Mouse (Mus musculus): Measurements from ENCODE around the gene Clec2l. TPM values are rescaled to one million over a fixed set of nuclear protein-coding genes. Genes with fewer than 3 reads are reported as not detected.
A peak's percentile ranks its signal among the peaks of the same experiment; 100 is the strongest.

Clec2l gene
- total RNA-seq (2021) = 1 to 10 TPM; 1.5 to 1.7 TPM

DNA sequence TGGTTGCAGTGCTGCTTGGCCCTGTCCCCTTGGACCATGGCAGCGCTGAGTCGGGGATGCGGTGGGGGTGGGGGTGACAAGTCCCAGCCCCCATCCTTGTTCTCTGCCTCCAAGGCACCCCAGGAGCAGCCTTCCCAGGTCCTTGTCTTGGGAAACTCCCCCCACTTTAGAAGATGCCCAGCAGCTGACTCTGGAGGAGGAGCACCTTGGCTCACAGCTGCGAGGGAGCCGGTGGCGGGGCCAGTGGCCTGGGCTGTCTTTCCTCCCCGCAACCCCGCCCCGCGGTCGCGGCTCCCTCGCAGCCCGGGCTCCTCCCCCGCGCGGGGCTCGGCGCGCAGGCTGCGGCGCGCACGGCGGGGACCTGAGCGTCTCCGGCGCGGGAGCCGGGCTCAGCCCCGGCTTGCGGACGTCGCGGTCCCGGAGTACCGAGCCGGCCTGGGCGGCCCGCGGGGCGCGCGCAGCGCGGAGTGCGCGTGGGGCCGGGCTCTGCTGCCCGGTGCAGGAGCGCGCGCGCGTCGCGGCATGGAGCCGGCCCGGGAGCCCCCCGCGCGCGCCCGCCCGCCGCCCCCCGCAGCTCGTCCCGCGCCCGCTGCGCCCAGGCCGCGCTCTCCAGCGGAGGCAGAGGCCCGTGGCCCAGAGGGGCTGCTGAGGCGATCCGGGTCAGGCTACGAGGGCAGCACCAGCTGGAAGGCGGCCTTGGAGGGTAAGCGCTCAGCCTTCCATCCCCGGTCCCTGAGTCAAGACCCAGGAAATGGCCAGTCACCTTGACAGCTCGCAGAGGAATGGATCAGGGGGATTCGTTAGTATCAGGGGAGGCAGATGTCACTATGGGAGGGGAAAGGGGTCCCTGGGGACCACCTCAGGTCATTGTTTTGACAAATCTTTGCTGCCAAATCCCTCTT, at the start of gene Clec2l:
Clec2l (plus strand) TSS at position 356 of the 902 bp plus-strand sequence.
- intact Hi-C loops (cut with DNase I) = no loop called here

DNA sequence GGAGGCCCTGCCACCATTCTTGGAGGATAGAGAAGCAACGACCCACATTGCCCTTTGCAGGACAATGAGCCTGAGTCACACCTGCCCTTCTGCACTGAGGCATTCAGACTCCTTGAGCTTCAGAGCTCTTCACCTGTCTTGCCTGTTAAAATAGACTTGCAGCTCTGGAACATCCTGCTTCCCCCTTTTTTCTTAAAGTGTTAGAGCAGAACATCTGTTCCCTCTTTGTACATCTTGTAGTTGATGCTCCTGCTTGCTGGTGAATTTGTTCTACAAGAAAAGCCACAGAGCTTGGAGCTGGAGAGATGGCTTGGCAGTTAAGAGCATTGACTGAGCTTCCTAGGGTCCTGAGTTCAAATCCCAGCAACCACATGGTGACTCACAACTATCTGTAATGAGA, 40.5 kb upstream of the Clec2l start:
- intact Hi-C loops (cut with DNase I) = no loop called here

More for the DNA sequence above, at the start of gene Clec2l:
- DNase-seq = no peak

DNA sequence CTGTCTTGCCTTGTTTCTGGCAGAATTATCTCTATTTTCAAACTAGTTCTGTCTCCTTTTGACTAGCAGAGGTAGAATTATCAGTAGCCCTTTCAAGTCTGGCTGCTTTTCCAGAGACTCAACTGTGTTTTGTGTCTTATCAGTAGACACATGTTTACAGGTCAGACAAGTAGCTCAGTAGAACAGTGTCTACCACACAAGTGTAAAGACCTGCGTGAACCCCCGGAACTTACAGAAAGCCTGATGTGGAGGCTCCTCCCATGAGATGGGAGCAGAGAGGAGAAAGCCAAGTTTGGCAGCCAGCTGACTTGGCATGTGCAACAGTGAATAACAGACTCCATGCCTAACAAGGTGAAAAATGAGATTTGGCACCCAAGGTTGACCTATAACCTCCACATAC, 39.4 kb upstream of the Clec2l start:
- intact Hi-C loops (cut with DNase I) = no loop called here
- DNase-seq = no peak

More for the DNA sequence above, 40.5 kb upstream of the Clec2l start:
- DNase-seq = no peak

DNA sequence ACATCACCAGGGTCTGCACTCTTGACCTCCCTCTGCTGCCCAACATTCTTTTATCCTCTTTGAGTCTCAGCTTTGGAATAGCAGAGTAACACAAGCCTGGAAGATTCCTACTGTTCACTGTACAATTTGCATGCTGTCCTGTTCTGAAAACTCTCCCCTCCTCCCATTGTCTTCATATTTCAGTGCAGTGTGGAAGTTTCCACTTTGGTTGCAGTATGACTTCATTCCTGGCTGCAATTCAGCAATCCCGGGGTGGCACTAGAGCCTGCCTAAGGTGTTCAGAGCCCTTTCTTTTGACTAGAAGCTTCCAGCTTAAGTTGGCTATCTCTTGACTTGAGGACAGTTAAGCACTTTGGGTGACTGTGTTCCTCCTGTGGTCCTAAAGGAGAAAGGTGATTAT, 38.4 kb upstream of the Clec2l start:
- no peak for DNase-seq
- intact Hi-C loops (cut with DNase I) = no loop called here

DNA sequence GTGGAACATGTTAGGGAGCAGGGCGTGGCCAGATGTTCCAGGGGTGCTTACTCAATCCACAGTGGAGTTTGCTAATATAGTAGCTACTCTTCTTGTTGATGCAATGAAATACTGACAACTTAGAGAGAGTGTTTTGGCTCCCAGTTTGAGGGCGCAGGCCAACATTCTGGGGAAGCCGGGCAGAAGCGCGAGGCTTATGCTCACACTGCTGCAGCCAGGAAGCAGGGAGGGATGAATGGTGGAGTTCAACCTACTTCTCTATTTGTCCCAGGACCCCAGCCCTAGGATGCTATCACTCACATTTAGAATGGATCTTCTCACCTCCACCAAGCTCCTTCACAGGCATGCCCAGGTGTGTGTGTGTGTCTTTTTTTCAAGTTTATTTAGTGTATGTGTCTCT, 36.8 kb upstream of the Clec2l start:
- intact Hi-C loops (cut with DNase I) = no loop called here
- DNase-seq = no peak

DNA sequence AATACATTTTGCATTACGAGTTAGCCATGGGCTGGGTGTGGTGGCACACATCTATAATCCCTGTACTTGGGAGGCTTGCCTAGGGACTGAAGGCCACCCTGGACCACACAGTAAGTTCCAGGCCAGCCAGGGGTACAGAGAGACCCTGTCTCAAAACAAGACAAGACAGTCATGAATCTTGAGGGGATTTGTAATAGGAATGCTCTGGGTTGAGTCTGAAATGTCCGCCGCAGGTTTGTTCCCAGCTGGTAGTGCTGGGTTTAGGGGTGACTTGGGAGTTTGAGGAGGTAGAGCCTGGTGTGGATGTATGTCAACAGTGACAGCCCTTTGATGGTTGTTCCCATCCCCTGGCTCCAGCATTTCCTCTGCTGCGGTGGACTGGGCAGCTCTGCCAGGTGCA, 35.8 kb upstream of the Clec2l start:
- intact Hi-C loops (cut with DNase I) = no loop called here
- no peak for DNase-seq

DNA sequence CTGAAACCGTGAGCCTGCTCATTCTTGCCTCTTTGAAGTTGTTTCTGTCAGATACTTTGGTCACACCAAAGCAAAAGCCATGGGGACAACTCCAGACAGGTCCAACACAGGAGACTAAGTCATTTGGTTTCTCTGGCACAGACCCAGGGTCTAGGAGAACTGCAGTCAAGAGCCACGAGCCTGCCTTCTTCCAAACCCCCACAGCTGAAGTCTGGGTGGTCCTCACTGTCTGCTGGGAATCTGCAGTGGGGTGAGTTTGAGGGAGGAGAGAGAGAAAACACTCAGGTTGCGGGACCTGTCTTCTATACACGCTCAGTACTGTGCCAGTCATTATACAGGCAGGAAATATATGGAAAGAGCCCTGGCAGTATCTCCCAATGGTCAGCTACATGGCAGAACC, 35.4 kb upstream of the Clec2l start:
- no peak for DNase-seq
- intact Hi-C loops (cut with DNase I) = no loop called here

DNA sequence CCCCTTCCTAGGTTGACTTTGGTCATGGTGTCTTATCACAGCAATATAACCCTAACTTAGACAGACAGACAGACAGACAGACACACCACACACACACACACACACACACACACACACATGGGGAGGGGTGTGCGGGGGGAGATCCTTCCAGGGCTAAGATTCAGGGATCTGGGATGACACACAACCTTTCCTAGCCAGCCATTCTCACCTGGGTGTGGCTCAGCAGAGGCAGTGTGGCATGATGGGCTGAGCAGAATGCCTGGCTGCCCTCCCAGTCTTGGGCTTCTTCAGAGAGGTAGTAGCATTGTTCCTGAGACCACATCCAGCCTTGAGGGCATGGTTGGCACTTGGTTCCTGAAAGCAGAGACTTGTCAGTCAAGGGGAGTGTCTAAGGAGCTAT, 33.3 kb upstream of the Clec2l start:
- intact Hi-C loops (cut with DNase I) = no loop called here
- no peak for DNase-seq

DNA sequence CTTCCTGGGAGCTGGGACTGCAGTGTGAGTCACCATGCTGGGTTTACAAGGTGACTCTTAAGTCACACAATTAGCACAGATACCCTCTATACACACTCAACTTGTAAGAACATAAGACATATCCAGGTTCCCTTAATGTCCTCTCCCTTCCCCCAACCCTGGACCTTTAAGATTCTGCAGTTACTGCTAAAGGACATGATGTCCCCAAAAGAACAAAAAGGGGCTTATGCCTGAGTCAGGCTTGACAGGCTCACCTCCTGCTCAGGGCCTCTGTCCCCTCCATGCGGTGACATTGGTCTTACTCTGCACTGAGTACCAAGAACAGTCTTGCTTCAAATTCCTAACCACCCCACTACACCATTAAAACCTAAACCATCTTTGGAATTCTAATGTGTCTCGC, 30.0 kb upstream of the Clec2l start:
- intact Hi-C loops (cut with DNase I) = no loop called here
- DNase-seq = no peak

DNA sequence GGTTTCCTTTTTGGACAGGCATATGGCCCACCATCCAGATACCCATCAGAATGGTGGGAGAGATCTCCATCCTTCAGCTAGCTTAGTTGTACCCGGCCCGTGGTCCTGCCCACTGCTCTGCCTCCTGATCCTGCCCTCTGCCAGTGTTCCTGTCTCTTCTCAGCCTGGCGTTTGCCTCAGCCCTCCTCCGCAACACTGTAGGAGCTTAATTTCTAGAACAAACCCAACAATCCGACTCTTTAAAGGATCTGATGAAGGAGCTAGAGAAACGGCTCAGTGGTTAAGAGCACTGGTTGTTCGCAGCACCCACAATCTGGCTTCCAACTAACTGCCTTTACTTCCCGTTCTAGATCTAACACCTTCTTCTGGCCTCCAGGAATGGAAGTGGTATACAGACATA, 28.4 kb upstream of the Clec2l start:
- no peak for DNase-seq
- intact Hi-C loops (cut with DNase I) = no loop called here

DNA sequence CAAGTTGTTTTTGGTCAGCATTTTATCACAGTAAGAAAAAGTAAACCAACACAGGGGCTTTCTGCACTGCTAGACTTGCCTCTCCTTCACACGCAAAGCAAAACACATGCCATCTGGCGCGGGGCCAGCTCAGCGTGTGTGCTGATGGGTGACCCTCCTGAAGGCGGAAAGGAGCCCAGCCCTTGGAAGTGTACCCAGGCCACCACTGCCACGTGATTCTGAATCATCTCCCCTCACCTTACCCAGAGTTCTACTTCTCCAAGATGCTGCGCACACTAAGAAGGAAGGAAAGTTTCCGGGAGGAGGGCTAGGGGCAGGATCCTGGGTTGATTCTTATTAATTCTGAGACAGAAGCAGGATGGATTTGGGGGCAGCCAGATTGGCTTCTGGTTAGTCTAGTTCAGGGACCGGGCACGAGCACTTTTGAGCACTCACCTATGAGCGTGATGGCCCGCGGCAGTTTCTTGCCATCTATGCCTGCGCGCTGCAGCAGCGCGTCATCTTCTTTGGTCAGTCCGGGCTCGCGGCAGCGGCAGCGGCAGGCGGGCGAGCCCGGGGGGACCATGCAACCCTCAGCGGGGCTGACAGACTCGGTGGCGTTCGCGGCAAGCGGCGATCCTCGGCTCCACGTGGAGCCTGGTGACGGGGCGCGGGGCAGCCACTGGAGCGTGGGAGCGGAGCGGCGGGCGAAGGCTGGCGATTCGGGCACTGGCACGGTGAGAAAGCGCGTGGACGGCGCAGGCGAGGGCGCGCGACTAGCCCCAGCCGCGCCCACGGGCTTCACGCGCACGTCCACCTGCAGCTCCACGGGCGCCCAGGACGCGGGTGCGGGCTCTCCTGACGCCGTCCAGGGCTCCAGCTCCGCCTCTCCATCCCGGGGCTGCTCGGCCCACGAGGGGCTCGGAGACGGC, 26.7 kb upstream of the Clec2l start:
- intact Hi-C loops (cut with DNase I) = no loop called here
- peak; percentile 48 to 60 for DNase-seq

DNA sequence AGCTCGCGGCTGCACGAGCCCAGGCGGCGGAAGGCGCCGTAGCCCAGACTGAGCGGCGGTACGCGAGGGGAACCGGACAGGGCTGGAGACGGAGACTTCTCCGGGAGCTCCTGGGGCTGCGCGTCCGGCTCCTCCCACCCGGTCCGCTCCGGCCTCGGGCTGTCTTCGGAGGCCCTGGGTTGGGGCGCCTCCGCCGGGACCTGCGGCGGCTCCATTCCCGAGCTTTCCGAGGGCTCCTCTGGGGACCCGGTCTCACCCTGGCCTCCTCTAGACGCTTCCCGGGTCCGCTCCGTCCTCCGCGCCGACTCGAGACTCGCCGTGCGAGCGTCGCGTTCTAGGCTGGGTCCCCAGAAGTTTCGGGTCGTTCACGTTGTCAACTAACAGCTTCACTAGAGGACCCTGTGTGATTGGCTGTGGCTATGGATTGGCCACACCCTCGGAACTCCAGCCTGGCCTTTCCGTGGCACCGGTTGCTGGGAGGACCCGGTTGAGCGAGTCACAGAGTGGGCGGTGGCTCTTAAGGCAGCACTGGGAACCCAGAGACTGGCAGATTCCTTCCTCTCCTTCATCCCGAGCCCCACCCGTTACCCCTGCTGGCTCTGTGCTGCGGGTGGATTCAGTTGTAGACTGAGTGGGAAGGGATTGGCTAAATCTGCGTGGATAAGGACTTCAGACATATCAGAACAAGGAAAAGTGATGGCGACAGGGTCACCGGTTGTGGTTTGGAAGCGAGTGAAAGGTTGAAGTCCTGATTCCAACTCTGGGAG, 25.8 kb upstream of the Clec2l start, which contains the start of gene Klrg2:
Klrg2 (minus strand) TSS at position 391 of the 767 bp plus-strand sequence.
- peak; percentile 61 to 74 for DNase-seq
- intact Hi-C loops (cut with DNase I) = no loop called here

DNA sequence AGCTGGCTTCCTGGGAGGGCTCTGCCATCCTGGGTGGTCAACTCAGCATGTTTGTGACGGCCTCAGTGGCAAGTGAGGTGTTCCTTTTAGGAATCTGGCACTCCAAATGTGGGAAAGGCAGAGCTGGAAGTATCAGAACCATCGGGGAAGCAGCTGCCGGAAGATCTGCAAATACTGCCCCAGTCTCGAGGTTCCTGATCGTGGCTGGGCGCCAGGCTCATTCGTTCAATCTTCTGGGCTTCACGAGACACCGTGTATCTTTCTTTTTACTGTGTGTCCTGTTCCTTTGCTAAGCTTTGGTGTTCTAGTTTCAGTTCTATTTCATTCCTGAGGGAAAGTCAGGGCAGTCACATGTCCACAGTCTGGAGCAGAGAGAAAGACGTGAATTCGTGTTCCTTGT, 22.5 kb upstream of the Clec2l start:
- no peak for DNase-seq
- intact Hi-C loops (cut with DNase I) = no loop called here

DNA sequence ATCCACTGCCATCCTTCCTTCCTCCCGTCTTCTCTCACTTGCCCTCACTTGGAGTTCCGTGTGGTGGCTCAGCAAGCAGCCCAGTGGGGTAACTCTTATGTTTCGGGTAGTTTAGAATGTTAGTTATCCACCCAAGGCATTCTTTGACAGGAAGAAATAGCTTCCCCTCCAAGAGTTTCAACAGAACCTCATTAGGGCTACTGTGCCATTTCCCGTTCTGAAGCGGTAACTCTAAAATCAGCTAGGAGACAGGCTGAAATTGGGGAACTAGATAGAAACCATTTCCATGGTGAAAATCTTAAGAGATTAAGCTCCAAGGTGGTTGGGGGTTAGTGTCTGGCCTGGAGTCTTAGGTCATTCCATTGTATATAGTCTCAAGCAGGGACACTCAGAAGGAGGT, 21.6 kb upstream of the Clec2l start:
- DNase-seq = no peak
- intact Hi-C loops (cut with DNase I) = no loop called here

DNA sequence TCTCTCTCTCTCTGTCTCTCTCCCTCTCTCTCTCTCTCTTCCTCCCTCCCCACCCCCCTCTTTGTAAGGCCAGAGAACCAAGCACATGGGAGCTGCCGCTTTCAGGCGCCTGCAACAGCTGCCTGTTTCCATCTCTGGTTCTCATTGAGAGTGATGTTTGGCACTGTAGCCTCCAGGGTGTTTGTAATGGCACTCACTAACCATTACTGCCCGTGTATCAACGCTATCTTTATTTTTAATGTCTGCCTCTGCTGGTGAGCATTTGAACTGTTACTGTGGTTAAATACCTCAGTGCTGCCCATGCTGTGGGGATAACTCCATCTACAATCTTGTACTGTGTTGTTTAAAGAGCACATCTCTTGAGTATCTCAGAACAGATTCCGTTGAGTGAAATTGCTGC, 21.2 kb upstream of the Clec2l start:
- intact Hi-C loops (cut with DNase I) = no loop called here
- no peak for DNase-seq

DNA sequence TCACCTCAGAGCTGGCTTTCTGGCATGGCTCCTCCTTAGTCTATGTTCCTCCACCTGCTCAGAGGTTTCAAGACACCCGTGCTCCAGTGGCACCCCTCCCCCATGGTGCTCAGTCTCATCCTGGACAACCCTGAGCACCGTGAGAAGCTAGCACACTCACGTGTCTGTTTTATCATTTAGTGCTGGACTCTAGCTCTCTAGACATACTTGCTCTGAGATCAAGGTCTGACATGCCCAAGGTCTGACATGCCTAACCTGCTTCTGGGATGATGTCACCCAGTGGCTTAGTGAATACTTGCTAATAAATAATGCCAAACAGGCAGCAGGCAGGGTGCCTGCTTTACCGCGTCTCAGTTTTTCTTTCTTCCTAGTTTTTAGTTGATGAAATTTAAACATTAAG, 20.3 kb upstream of the Clec2l start:
- DNase-seq = no peak

DNA sequence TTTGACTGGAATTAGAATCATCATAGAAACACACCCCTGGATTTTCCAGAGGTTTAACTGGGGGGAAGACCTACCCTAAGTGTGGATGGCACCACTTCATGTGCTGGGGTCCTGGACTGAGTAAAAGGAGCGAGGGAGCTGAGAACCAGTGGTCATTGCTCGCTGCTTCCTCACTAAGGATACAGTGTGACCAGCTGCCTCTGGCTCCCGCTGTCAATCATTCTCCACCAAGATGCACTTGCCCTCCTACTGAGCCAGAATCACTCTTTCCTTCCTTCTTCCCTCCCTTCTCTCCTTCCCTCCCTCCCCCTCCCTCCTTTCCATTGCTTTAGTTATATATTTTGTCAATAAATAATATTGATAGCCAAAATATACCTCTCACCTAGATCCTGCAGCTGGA, 19.8 kb upstream of the Clec2l start:
- intact Hi-C loops (cut with DNase I) = no loop called here
- no peak for DNase-seq

More for the DNA sequence above, 20.3 kb upstream of the Clec2l start:
- intact Hi-C loops (cut with DNase I) = no loop called here

DNA sequence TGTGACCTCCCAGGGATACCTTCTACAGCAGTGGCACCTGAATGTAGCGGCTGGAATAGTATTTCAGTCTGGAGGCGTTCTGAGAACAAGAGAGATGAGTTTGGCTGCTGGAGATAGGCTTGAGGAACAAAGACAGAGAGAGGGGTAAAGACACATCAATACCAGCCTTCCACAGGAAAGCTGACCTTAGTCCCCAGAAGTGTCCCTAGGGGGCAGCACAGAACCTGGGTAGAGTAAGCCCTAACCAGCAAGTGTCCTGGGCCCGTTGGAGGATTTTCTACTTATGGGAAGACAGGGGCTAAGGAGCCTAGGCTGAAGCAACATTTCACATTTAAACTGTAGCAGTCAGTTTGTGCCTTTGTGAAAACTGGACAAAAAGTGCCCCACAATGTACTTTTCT, 13.3 kb upstream of the Clec2l start:
- intact Hi-C loops (cut with DNase I) = no loop called here
- DNase-seq = no peak

DNA sequence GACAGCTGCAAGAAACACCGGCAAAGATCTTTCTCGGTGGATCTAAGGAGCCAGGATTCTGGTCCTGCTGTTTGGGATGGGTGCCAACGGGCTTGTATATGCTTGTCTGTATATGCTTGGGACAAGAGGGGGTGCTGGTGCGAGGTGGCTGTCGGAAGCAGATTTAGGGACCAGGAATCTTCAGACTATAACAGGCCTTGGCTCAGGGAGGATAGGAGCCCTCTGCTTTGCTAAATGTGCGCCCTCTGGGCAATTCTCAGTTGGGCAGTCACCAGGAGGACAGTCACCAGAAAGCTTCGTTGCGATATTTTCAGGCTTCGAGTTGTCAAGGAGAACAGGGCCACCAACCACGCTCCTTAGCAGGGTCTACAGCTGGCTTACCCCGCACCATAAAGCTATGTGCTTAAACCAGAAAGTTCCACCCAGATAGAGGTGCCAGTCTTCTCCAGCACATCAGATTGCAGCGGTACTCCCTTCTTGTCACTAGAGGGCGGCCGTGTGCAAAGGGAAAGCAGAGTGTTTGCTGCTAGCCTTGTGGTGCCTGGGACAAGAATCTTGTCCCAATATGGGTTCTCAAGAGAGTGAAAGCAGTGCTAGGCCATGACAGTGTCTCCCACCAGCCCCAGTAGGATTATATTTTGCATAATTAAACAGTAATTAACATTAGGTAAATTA, 12.5 kb upstream of the Clec2l start:
- peak; percentile 64 to 69 for DNase-seq
- intact Hi-C loops (cut with DNase I) = loop anchor here (1.0 to 5.0 kb wide), 3 partner anchors 45 to 417 kb away; no protein-coding TSS in a partner anchor

DNA sequence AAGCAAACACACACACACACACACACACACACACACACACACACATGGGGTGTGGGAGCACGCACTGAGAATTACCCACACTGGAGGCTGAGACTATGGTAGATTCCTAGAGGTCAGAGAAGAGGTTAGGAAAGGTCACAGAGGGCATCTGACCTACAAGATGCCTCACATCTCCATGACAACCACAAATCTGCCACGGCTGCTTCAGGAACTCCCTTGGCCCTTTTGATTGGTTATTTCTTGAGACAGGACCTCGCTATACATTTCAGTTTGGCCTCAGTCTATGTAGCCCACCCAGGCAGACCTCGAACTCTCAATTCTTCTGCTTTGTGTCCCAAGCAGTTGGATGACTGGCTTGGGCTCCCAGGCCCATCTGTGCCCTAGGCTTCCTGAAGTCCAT, 1.2 kb upstream of the Clec2l start:
- intact Hi-C loops (cut with DNase I) = no loop called here
- no peak for DNase-seq

Measured in heart, postnatal 36 days (tissue).